Mouse (Mus musculus) neural tube, embryonic 14.5 days (tissue): ENCODE results near the gene Rps6. TPM values are rescaled to one million over a fixed set of nuclear protein-coding genes. Genes with fewer than 3 reads are reported as not detected.

Experiments used
- ATAC-seq: fragments of 200-750 bp; cut with Nextera tagmentation; 2 replicates; pipeline ENCODE4 v1.8.0; 2017; ENCODE audit warnings: low read depth, mild to moderate bottlenecking, moderate TSS enrichment, moderate library complexity
- H3K27ac ChIP-seq: fragments of 300-500 bp; sonication (generic); 2 replicates; pipeline ENCODE4 v1.5.1; 2014; ENCODE audit warnings: low read depth, mild to moderate bottlenecking, control low read depth, low read length, moderate library complexity, mixed read lengths
- H3K27me3 ChIP-seq: fragments of 300-500 bp; sonication (generic); 2 replicates; pipeline ENCODE4 v1.6.1; 2014; ENCODE audit warnings: low read length; ENCODE audit not compliant: control insufficient read depth, insufficient read depth
- H3K36me3 ChIP-seq: fragments of 300-500 bp; sonication (generic); 2 replicates; pipeline ENCODE4 v1.6.1; 2014; ENCODE audit warnings: low read length, mixed read lengths; ENCODE audit not compliant: control insufficient read depth, insufficient read depth
- H3K4me1 ChIP-seq: fragments of 300-500 bp; sonication (generic); 2 replicates; pipeline ENCODE4 v1.6.1; 2014; ENCODE audit warnings: low read length; ENCODE audit not compliant: control insufficient read depth, insufficient read depth
- H3K4me2 ChIP-seq: fragments of 300-500 bp; sonication (generic); 2 replicates; pipeline ENCODE4 v1.6.1; 2014; ENCODE audit warnings: mild to moderate bottlenecking, low read depth, low read length, control low read depth
- H3K4me3 ChIP-seq: fragments of 300-500 bp; sonication (generic); 2 replicates; pipeline ENCODE4 v1.5.1; 2014; ENCODE audit warnings: low read depth, low read length, control low read depth, mixed read lengths
- H3K9ac ChIP-seq: fragments of 300-500 bp; sonication (generic); replicated peaks from 2 replicates; pipeline ENCODE4 v1.6.1; 2014; ENCODE audit warnings: low read depth, mild to moderate bottlenecking, control low read depth, low read length, mixed read lengths
- H3K9me3 ChIP-seq: fragments of 300-500 bp; sonication (generic); 2 replicates; pipeline ENCODE4 v1.6.1; 2016; ENCODE audit warnings: low read length; ENCODE audit not compliant: control insufficient read depth
- WGBS: fragments of 180-500 bp; shearing (Covaris S2); extraction: QIAGEN DNeasy Blood & Tissue Kit; methylation state at CpG from one replicate; pipeline ENCODE4 v1.1.7; 2014; 5-methylcytosine and 5-hydroxymethylcytosine counted together
- polyA plus RNA-seq: library from polyadenylated mRNA; unstranded; fragments of >200 nt; fragmentation: Nextera tagmentation; extraction: Ambion mirVana; gene quantifications from 2 replicates; pipeline ENCODE4 v1.2.1, GENCODE M21; 2014

Gene Rps6
- polyA plus RNA-seq, result 373 and 376 TPM in 2 replicates

DNA sequence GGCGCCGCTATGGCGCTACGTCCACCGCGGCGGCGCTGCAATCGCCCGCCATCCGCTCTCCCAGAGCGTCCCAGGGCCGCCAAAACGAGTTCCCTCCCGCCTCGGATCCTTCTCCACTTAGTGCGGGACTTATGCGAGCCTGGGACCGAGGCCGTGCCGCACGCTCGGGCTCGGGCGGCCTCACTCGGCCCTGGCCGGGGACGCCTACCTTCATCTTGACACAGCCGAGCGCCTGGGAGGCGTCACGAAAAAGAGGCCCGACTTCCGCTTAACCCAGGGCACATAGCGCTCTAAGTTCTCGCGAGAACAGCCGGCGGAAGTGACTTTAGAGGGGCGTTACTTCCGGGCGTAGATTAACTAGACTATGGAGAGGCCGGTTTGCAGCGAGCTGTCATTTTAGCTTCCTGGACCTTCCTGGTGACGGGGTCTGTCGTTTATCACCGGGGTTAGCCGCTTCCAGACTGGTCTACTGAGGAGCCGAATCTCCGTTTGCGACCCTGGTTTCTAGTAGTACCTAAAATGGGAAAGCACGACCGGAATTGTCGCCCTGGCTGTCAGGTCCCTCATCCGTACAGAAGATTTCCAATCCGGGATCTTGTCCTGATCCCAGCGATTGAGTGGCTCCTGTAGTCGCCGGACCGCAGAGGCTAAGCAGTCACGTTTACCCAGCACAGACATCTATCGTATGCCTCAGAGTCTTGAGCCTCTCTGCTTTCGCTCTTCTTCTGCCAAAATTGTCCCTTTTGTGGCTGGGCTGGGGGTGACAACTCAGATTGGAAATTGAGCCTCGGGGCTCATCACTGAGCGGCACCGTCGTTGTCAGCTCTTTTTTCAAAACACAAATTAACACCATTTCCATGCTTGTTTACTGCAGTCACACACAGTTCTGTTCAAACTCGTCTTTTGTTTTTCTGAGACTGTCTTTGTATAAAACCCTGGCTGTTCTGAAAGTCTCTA lies at the start of gene Rps6:
Gene Rps6, minus strand, starts transcription at position 300 of the 957 bp plus-strand sequence.
- H3K9me3 ChIP-seq, result no peaks in the 10 kb centered on the region
- under 1% methylated on average over 68 of the region's 68 CpGs for WGBS
- peak within 1 kb of the TSS; percentile 96 for H3K4me3 ChIP-seq
- peaks cover 25% of the 10 kb centered on the region for H3K36me3 ChIP-seq
- peaks cover 14% of the 10 kb centered on the region for H3K4me1 ChIP-seq
- 0 out of 2 replicates have a peak, but pooled peaks cover 2% of the 10 kb centered on the region for H3K27me3 ChIP-seq
- peak; percentile 99 for ATAC-seq
- H3K27ac ChIP-seq, result peak within 1 kb of the TSS; percentile 95
- peak within 1 kb of the TSS; percentile 100 for H3K9ac ChIP-seq
- peak within 1 kb of the TSS; percentile 78 for H3K4me2 ChIP-seq

- Histone ChIP-seq H3K9ac (no peak overlapping the region), H3K36me3 (no peaks in the 10 kb centered on the region), H3K27ac (no peak overlapping the region), H3K9me3 (no peaks in the 10 kb centered on the region), H3K4me1 (no peaks in the 10 kb centered on the region), H3K4me3 (no peak overlapping the region), H3K4me2 (no peak overlapping the region), H3K27me3 (no peaks in the 10 kb centered on the region)
- ATAC-seq, result no peak
- 86% methylated on average over 1 of the region's 1 CpGs for WGBS
Observed at GRCm38 (mm10) chr4:86905869-86906268, 48.7 kb upstream of the Rps6 start.

- Histone ChIP-seq H3K4me2 (no peak overlapping the region), H3K27me3 (no peaks in the 10 kb centered on the region), H3K27ac (no peak overlapping the region), H3K36me3 (no peaks in the 10 kb centered on the region), H3K9me3 (no peaks in the 10 kb centered on the region), H3K4me1 (no peaks in the 10 kb centered on the region), H3K4me3 (no peak overlapping the region), H3K9ac (no peak overlapping the region)
- WGBS, result 39% methylated on average over 3 of the region's 3 CpGs
- ATAC-seq, result no peak
Observed at GRCm38 (mm10) chr4:86904969-86905368, 47.8 kb upstream of the Rps6 start.

DNA sequence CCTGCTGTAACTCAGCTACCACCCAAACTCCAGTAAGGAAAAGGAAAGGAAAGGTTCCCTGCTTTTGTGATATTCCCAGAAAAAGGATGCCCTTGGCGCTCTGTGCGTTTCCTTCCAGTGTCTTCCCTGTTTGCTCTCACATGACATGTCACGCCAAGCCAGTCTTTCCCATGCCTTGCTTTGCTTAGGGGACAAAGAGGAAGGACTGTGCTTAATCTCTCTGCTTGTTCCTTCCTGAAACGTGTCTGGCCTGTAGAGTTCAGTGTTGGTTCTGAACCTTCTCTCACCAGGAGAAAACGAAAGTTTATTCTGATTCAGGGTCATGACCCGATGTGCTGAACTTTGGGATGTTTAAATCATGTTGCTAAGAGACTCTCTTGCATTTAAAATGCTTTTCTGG lies 45.1 kb upstream of the Rps6 start:
- Histone ChIP-seq H3K4me3 (no peak overlapping the region), H3K36me3 (no peaks in the 10 kb centered on the region), H3K4me2 (no peak overlapping the region), H3K27me3 (no peaks in the 10 kb centered on the region), H3K4me1 (no peaks in the 10 kb centered on the region), H3K27ac (no peak overlapping the region), H3K9ac (no peak overlapping the region), H3K9me3 (no peaks in the 10 kb centered on the region)
- 62% methylated on average over 6 of the region's 6 CpGs for WGBS
- no peak for ATAC-seq

- 52% methylated on average over 14 of the region's 14 CpGs for WGBS
Observed at GRCm38 (mm10) chr4:86898791-86899474, 41.7 kb upstream of the Rps6 start.

GRCm38 (mm10) chr4:86897411-86897810 lies 40.2 kb upstream of the Rps6 start:
- no peaks in the 10 kb centered on the region for H3K4me1 ChIP-seq
- WGBS, result 84% methylated on average over 7 of the region's 7 CpGs
- H3K36me3 ChIP-seq, result no peaks in the 10 kb centered on the region
- H3K4me3 ChIP-seq, result no peak overlapping the region
- no peak overlapping the region for H3K27ac ChIP-seq
- no peak overlapping the region for H3K9ac ChIP-seq
- H3K4me2 ChIP-seq, result no peak overlapping the region
- H3K27me3 ChIP-seq, result no peaks in the 10 kb centered on the region
- no peak for ATAC-seq
- no peaks in the 10 kb centered on the region for H3K9me3 ChIP-seq

More at GRCm38 (mm10) chr4:86898791-86899474, 41.7 kb upstream of the Rps6 start:
- no peak for ATAC-seq
- Histone ChIP-seq H3K27ac (no peak overlapping the region), H3K36me3 (no peaks in the 10 kb centered on the region), H3K4me3 (no peak overlapping the region), H3K4me2 (no peak overlapping the region), H3K9me3 (no peaks in the 10 kb centered on the region), H3K27me3 (no peaks in the 10 kb centered on the region), H3K4me1 (no peaks in the 10 kb centered on the region), H3K9ac (no peak overlapping the region)

GRCm38 (mm10) chr4:86887879-86888278 lies 30.7 kb upstream of the Rps6 start:
- no peak for ATAC-seq
- Histone ChIP-seq H3K27me3 (no peaks in the 10 kb centered on the region), H3K4me3 (no peak overlapping the region), H3K9me3 (no peaks in the 10 kb centered on the region), H3K36me3 (no peaks in the 10 kb centered on the region), H3K27ac (no peak overlapping the region), H3K4me1 (no peaks in the 10 kb centered on the region), H3K9ac (no peak overlapping the region), H3K4me2 (no peak overlapping the region)
- 75% methylated on average over 5 of the region's 5 CpGs for WGBS

- peak overlapping the region; percentile 29; the same call in 1 of the 2 replicates for H3K4me2 ChIP-seq
- H3K9ac ChIP-seq, result no peak overlapping the region
- no peak for ATAC-seq
Observed at GRCm38 (mm10) chr4:86886160-86886878, 29.1 kb upstream of the Rps6 start.

More at GRCm38 (mm10) chr4:86886160-86886878, 29.1 kb upstream of the Rps6 start:
- H3K9me3 ChIP-seq, result no peaks in the 10 kb centered on the region
- H3K4me3 ChIP-seq, result no peak overlapping the region
- H3K36me3 ChIP-seq, result no peaks in the 10 kb centered on the region
- no peak overlapping the region for H3K27ac ChIP-seq
- WGBS, result 46% methylated on average over 18 of the region's 18 CpGs
- no peaks in the 10 kb centered on the region for H3K4me1 ChIP-seq
- H3K27me3 ChIP-seq, result no peaks in the 10 kb centered on the region
